In genomic region chr12:33168491-33168890, GRCm38 (mm10) we compare ENCODE assay signal across 27 mouse cellular contexts. TPM values are rescaled to one million over a fixed set of nuclear protein-coding genes. Genes with fewer than 3 reads are reported as not detected.
DNase-seq lines count a peak whose midpoint lies in the region; ATAC-seq and TF ChIP-seq lines count a peak whose summit lies in the region.
"Had no signal": no experiment of that assay in that cellular context is flagged by ENCODE, and none has a peak within 500 bp of the region (broad histone marks: within the 10 kb centered on the region; RNA-seq: fewer than 3 reads in every experiment).

No protein-coding gene starts in this region.

- no peak for TF ChIP-seq EP300 in MEL (IDR thresholded peaks at IDR 0.05; ENCODE audit: low read depth in 1 of 2, low read length in 2 of 2)
- TF ChIP-seq EP300 in stomach, postnatal 0 days (optimal IDR thresholded peaks at IDR 0.05): no peak

- peak; percentile 28 for DNase-seq in MEL (ENCODE audit: low read depth, low spot score)
- DNase-seq in splenic B cell, adult 2 months (ENCODE audit: low read depth, low spot score): peak; percentile 47
- no peak for DNase-seq in heart, postnatal 10 days
- DNase-seq in thymus, adult 2 months: no peak
- DNase-seq in frontal cortex, postnatal 25 days (ENCODE audit: low spot score in 2 of 2): no peak
- DNase-seq in stomach, postnatal 0 days (ENCODE audit: low spot score): no peak
- DNase-seq: adrenal gland, adult 2 months; adrenal gland, postnatal 10 days; adrenal gland, postnatal 25 days; B cell, adult 2 months; cerebellum, adult 11 months; cerebellum, adult 18-20 months; cerebellum, adult 8-10 months; cerebellum, adult 9-11 months; cerebellum, postnatal 14 days; embryo, embryonic 11 days had no signal

- H3K4me2 ChIP-seq in stomach, postnatal 0 days (replicated peaks; ENCODE audit: low read depth): no peak overlapping the region
- H3K4me2 ChIP-seq: embryonic facial prominence, embryonic 13.5 days; embryonic facial prominence, embryonic 15.5 days; forebrain, embryonic 12.5 days had no signal

- 93% methylated on average over 2 of the region's 2 CpGs for WGBS in thymus, adult 2 months
- WGBS in stomach, postnatal 0 days: 95% methylated on average over 2 of the region's 2 CpGs

- no peak overlapping the region for H3K4me3 ChIP-seq in MEL (ENCODE audit: control insufficient read depth in 1 of 2, insufficient read depth in 1 of 2, low read depth in 2 of 2, low read length in 2 of 2)
- no peak overlapping the region for H3K4me3 ChIP-seq in thymus, adult 2 months (ENCODE audit: control insufficient read depth, insufficient read depth, low read length)
- H3K4me3 ChIP-seq in stomach, postnatal 0 days (ENCODE audit: low read depth, low read length): no peak overlapping the region
- H3K4me3 ChIP-seq: embryonic facial prominence, embryonic 13.5 days; embryonic facial prominence, embryonic 15.5 days; erythroblast, embryonic 14.5 days; forebrain, embryonic 10.5 days; forebrain, embryonic 12.5 days had no signal

- ATAC-seq in granulocyte monocyte progenitor cell, adult 5-6 weeks (replicated peaks; ENCODE audit: poor library complexity, severe bottlenecking): peak; percentile 73
- ATAC-seq in megakaryocyte, adult 5-6 weeks (ENCODE audit: poor library complexity, severe bottlenecking): peak; percentile 60
- no peak for ATAC-seq in stomach, postnatal 0 days (ENCODE audit: low FRiP score, low TSS enrichment)
- ATAC-seq: forebrain, embryonic 14.5 days; forebrain, embryonic 16.5 days had no signal

- H3K79me2 ChIP-seq in MEL (ENCODE audit: control insufficient read depth, insufficient read depth, low read length, poor library complexity): no peaks in the 10 kb centered on the region

- no peaks in the 10 kb centered on the region for H3K27me3 ChIP-seq in MEL (ENCODE audit: control insufficient read depth in 1 of 2, insufficient read depth in 2 of 2, low read length in 2 of 2)
- H3K27me3 ChIP-seq in splenic B cell, adult 2 months (ENCODE audit: control insufficient read depth, insufficient read depth, low read length, poor library complexity, severe bottlenecking): no peaks in the 10 kb centered on the region
- no peaks in the 10 kb centered on the region for H3K27me3 ChIP-seq in thymus, adult 2 months (ENCODE audit: control insufficient read depth, insufficient read depth, low read length)
- H3K27me3 ChIP-seq in stomach, postnatal 0 days (ENCODE audit: control insufficient read depth, insufficient read depth, low read length): no peaks in the 10 kb centered on the region
- H3K27me3 ChIP-seq: CH12.LX; embryonic facial prominence, embryonic 13.5 days; embryonic facial prominence, embryonic 15.5 days; forebrain, embryonic 12.5 days had no signal

- H3K36me3 ChIP-seq in MEL (ENCODE audit: control insufficient read depth in 1 of 2, insufficient read depth in 2 of 2, low read length in 2 of 2): peaks cover 0 to 6% of the 10 kb centered on the region in 2 experiments; a peak in 2 of 4 replicates
- no peaks in the 10 kb centered on the region for H3K36me3 ChIP-seq in splenic B cell, adult 2 months (ENCODE audit: control insufficient read depth, insufficient read depth, low read length, poor library complexity, severe bottlenecking)
- H3K36me3 ChIP-seq in thymus, adult 2 months (ENCODE audit: control insufficient read depth, insufficient read depth, low read length): no peaks in the 10 kb centered on the region
- no peaks in the 10 kb centered on the region for H3K36me3 ChIP-seq in stomach, postnatal 0 days (ENCODE audit: control insufficient read depth, insufficient read depth, low read length)
- H3K36me3 ChIP-seq: embryonic facial prominence, embryonic 15.5 days; forebrain, embryonic 10.5 days; forebrain, embryonic 12.5 days had no signal

- TF ChIP-seq RAD21 in MEL (IDR thresholded peaks at IDR 0.05; ENCODE audit: low read depth, low read length): no peak

- no peak for TF ChIP-seq CTCF in MEL (IDR thresholded peaks at IDR 0.05 in 2 of 3, conservative IDR thresholded peaks at IDR 0.05 in 1 of 3; ENCODE audit: control insufficient read depth in 1 of 3, insufficient read depth in 1 of 3, low read depth in 2 of 3, low read length in 3 of 3, poor library complexity in 1 of 3, severe bottlenecking in 1 of 3)
- TF ChIP-seq CTCF in thymus, adult 2 months (IDR thresholded peaks at IDR 0.05; ENCODE audit: borderline replicate concordance, control insufficient read depth, extremely low read depth, insufficient read depth, low read length, poor library complexity): no peak
- no peak for TF ChIP-seq CTCF in stomach, postnatal 0 days (IDR thresholded peaks at IDR 0.05; ENCODE audit: low read depth)

- H3K4me1 ChIP-seq in MEL (ENCODE audit: control insufficient read depth in 1 of 2, insufficient read depth in 2 of 2, low read length in 2 of 2): peaks cover 0 to 6% of the 10 kb centered on the region in 2 experiments; a peak in 2 of 4 replicates
- H3K4me1 ChIP-seq in thymus, adult 2 months (replicated peaks; ENCODE audit: control insufficient read depth, insufficient read depth, low read length): no peaks in the 10 kb centered on the region; the same call in 1 of the 2 replicates
- H3K4me1 ChIP-seq in stomach, postnatal 0 days (replicated peaks; ENCODE audit: control insufficient read depth, insufficient read depth): no peaks in the 10 kb centered on the region
- H3K4me1 ChIP-seq: embryonic facial prominence, embryonic 15.5 days had no signal

- intact Hi-C loops in heart, postnatal 10 days (cut with DNase I): no loop called here

- no peak overlapping the region for H3K9ac ChIP-seq in MEL (ENCODE audit: control insufficient read depth, low read depth, low read length, poor library complexity, severe bottlenecking)
- no peak overlapping the region for H3K9ac ChIP-seq in stomach, postnatal 0 days (ENCODE audit: low read length)
- H3K9ac ChIP-seq: embryonic facial prominence, embryonic 13.5 days; embryonic facial prominence, embryonic 15.5 days; forebrain, embryonic 12.5 days had no signal

- TF ChIP-seq POLR2A in MEL (IDR thresholded peaks at IDR 0.05; ENCODE audit: control insufficient read depth in 1 of 2, insufficient read depth in 1 of 2, low read depth in 1 of 2, low read length in 2 of 2, poor library complexity in 1 of 2): no peak
- no peak for TF ChIP-seq POLR2A in thymus, adult 2 months (IDR thresholded peaks at IDR 0.05; ENCODE audit: control insufficient read depth, extremely low read depth, insufficient read depth, low read length, poor library complexity)

- no peaks in the 10 kb centered on the region for H3K9me3 ChIP-seq in MEL (replicated peaks; ENCODE audit: insufficient read depth, low read length)
- no peaks in the 10 kb centered on the region for H3K9me3 ChIP-seq in stomach, postnatal 0 days (ENCODE audit: control insufficient read depth, low read length)
- H3K9me3 ChIP-seq: embryonic facial prominence, embryonic 13.5 days; embryonic facial prominence, embryonic 15.5 days; forebrain, embryonic 10.5 days; forebrain, embryonic 12.5 days; G1E had no signal

- H3K27ac ChIP-seq in MEL (ENCODE audit: control insufficient read depth, low read depth, low read length): no peak overlapping the region
- no peak overlapping the region for H3K27ac ChIP-seq in thymus, adult 2 months (ENCODE audit: control insufficient read depth, insufficient read depth, low read length)
- no peak overlapping the region for H3K27ac ChIP-seq in stomach, postnatal 0 days (replicated peaks)
- H3K27ac ChIP-seq: embryonic facial prominence, embryonic 13.5 days; embryonic facial prominence, embryonic 15.5 days; forebrain, embryonic 10.5 days; forebrain, embryonic 12.5 days had no signal

TF ChIP-seq in MEL, 35 proteins besides CTCF, POLR2A, EP300 and RAD21:
- TF ChIP-seq USF1 (IDR thresholded peaks at IDR 0.05; ENCODE audit: low read depth, low read length) (no peak), SIN3A (IDR thresholded peaks at IDR 0.05; ENCODE audit: low read length) (no peak)
TF ChIP-seq in MEL: peak in this region for 0.

RNA-seq across cellular contexts. Expression of gene Atxn7l1, which starts 21.0 kb away (rescaled TPM):
- 11.6 and 15.1 TPM in 2 replicates for total RNA-seq in MEL (2012; rRNA removed)
- polyA plus RNA-seq in MEL (2012; ENCODE audit: insufficient read depth in 1 of 2, insufficient read length in 2 of 2, low read depth in 1 of 2, low replicate concordance in 2 of 2, missing spikeins in 1 of 2): 10 to 100 TPM in 1 of 2 experiments, not detected in 1; 50.3 TPM
- 85.5 and 121 TPM in 2 replicates for total RNA-seq in granulocyte monocyte progenitor cell, adult 5-6 weeks (2014; fragmentation: Nextera tagmentation)
- 44.6 and 58.1 TPM in 2 replicates for total RNA-seq in granulocyte monocyte progenitor cell, adult 5-6 weeks (2017)
- total RNA-seq in megakaryocyte, adult 5-6 weeks (2015): 109 and 115 TPM in 2 replicates
- total RNA-seq in megakaryocyte, adult 5-6 weeks (2017): 50.0 and 60.4 TPM in 2 replicates
- 10 to 100 TPM; 16.6 to 18.6 TPM for total RNA-seq in heart, postnatal 10 days (2021)
- 129 and 141 TPM in 2 replicates for polyA plus RNA-seq in thymus, adult 2 months (2012; rRNA removed)
- 4.7 and 5.5 TPM in 2 replicates for polyA plus RNA-seq in stomach, postnatal 0 days (2015; fragmentation: Nextera tagmentation; extraction: Ambion mirVana)

Comparison
In these comparisons a context has a peak if more than half of its experiments do, and no peak if none do; other contexts are left out.
1. DNase-seq: peak in MEL (single experiment) and splenic B cell, adult 2 months (single experiment); none in heart, postnatal 10 days (0 of 2), thymus, adult 2 months (single experiment), frontal cortex, postnatal 25 days (0 of 2) and stomach, postnatal 0 days (single experiment).